Mouse (Mus musculus) left cerebral cortex, postnatal 14 days (tissue): ENCODE results near the gene Rhoq. TPM values are rescaled to one million over a fixed set of nuclear protein-coding genes. Genes with fewer than 3 reads are reported as not detected.

Experiments
- DNase-seq, 2 experiments: peaks; one replicate each; pipeline ENCODE4 v3.0.0; 2021 to 2022; ENCODE audit warnings: low spot score in 2 of 2, mixed read lengths in 1 of 2
- intact Hi-C: fragments of 180-260 bp; cut with DNase I; formaldehyde crosslinking; loops from one replicate; pipeline ENCODE4 v1.15.1; 2025
- total RNA-seq, 2 experiments: library from RNA; stranded (reverse); gene quantifications; 2 replicates each; pipeline ENCODE4 v1.2.3; 2021

The Rhoq gene
- total RNA-seq, 2 experiments from 2014 or later = 32.2 to 32.3 TPM

GRCm38 (mm10) chr17:86981205-86981604, 18.3 kb downstream of the Rhoq start:
- no peak for DNase-seq
- intact Hi-C loops = no loop called here

GRCm38 (mm10) chr17:86981701-86982100, 18.8 kb downstream of the Rhoq start:
- DNase-seq = no peak
- intact Hi-C loops = no loop called here

GRCm38 (mm10) chr17:86982497-86982896, 19.6 kb downstream of the Rhoq start:
- DNase-seq = no peak
- intact Hi-C loops = no loop called here

DNA sequence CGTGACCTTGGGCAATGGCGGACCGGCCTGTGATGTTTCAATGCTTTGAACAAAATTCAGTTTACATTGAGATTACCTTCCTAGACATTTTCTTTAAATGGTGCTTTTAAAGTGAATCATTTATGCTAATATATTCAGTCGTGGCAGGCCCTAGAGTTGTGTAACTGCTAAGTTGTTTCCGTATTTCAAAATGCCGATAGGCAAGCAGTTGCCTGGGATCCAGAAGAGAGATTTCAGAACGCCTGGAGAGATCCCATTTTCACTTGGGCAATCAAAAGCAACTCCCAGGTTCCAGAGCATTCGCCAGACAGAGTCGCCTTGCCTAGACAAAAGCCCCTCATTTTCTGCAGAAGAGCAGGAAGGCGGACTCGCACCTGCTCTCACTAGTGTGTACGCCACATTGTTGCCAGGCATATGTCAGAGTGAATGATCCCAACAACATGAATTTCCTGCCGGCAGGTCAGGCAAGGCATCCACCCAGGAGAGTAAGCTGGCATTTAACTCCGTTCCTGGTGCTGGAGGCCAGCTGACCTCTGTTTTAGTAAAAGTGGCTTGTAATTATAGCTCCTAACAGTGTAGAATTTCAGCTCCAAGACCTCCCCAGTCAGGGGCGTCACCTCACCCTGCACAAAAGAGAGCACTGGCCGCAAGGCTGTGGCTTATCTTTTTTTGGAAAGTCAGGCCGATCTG, 23.7 kb downstream of the Rhoq start:
- intact Hi-C loops = no loop called here
- DNase-seq = no peak

DNA sequence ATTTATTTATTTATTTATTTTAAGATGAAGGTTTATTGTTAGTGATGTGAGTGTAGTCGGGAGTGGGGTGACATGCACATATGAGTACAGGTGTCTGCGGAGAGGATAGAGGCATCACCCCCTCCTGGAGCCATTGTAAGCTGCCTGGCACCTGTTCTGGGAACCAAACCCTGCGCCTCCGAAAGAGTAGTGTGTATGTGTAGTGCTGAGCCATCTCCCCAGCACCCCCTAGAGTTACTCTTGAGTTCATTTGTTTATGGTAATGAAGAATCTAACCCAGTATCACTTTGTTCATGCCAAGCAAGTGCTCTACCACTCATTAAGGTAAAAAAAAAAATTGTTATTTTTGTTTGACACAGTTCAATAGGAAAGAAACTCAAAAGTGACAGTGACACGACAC, 25.3 kb downstream of the Rhoq start:
- no peak for DNase-seq
- intact Hi-C loops = no loop called here

DNA sequence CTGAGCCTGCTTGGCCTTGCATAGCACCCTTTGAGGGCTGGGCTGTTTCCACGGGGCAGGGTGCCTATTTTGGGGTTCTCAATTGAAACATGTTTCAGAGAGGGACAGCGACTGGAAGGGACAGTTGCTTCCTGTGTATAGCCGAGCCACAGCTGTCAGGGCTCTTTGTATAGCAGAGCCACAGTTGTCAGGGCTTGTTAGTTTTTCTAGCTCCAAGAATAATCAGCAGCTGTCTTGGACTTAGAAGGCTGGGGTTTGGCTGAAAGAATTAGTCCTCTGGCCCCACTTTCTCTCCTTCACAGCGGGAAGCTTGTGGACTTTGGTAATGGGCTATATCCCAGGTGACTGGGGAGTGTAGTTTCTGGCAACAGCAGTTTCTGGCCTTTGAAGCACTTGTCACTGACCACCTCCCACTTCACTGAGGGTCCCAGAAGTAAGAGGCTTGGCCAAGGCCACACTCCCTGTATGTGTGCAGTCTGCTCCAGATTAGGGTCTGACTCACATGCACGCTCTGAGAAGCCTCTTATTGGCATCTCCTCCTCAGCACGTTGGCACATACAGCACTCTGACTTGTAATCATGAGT, 25.8 kb downstream of the Rhoq start:
- no peak for DNase-seq
- intact Hi-C loops = no loop called here

DNA sequence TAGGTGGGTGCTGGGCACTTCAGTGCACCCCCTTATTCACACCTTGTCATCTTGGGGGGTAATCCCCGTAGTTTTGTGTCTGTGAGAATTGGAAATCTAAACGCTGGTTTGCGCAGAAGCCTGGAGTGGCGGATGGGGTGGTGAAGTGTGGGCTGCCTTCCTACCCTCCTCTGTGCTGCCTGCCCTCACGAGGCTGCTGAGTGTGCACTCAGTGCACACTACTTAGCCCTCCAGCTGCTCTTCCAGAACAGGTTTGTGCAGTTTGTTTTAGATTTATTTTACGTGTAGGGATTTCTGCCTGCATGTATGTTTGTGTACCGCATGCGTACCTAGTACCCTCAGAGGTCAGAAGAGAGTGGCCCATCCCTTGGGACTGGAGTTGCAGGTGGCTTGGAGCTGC, 28.4 kb downstream of the Rhoq start:
- no peak for DNase-seq
- intact Hi-C loops = no loop called here

DNA sequence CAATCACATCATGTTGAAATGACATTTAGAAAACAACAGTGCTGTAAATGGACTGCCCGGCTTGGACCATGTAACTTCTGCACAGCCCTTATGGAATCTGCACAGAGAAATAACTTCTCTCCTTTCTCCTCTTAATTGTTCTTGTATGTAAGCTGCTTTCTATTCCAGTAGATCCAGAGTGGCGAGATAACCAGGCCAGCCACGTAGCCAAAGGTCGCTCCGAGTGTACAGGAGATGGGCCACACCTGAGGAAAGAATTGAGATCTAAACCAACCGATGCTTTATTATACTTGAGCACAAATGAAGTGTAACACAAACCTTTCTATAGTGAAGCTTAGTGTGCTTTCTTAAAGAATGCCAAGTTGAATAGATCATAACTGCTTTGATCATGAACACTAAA, 34.4 kb downstream of the Rhoq start:
- intact Hi-C loops = no loop called here

DNA sequence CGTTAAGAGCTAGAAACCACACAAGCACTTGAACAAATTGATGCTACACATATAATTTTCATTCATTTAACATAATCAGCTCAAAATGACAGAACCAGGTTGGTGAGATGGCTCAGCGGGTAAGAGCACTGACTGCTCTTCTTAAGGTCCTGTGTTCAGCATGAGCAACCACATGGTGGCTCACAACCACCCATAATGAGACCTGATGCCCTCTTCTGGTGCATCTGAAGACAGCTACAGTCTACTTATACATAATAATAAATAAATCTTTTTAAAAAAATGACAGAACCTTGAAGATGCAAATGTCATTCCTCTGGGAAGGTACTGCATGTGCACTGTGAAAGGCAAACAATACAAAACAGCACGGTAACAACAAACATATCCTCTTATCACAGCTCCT, 46.1 kb downstream of the Rhoq start:
- intact Hi-C loops = no loop called here
- DNase-seq = no peak

More for the DNA sequence above, 34.4 kb downstream of the Rhoq start:
- no peak for DNase-seq

GRCm38 (mm10) chr17:87011301-87012019, 48.6 kb downstream of the Rhoq start:
- peak; percentile 74 to 90 for DNase-seq

GRCm38 (mm10) chr17:87019692-87020091, 56.8 kb downstream of the Rhoq start:
- intact Hi-C loops = loop anchor here (10.0 kb wide), 1 partner anchor 55 kb away; the partner anchor contains the start of gene Rhoq
- DNase-seq = no peak

More at GRCm38 (mm10) chr17:87011301-87012019, 48.6 kb downstream of the Rhoq start:
- intact Hi-C loops = no loop called here

DNA sequence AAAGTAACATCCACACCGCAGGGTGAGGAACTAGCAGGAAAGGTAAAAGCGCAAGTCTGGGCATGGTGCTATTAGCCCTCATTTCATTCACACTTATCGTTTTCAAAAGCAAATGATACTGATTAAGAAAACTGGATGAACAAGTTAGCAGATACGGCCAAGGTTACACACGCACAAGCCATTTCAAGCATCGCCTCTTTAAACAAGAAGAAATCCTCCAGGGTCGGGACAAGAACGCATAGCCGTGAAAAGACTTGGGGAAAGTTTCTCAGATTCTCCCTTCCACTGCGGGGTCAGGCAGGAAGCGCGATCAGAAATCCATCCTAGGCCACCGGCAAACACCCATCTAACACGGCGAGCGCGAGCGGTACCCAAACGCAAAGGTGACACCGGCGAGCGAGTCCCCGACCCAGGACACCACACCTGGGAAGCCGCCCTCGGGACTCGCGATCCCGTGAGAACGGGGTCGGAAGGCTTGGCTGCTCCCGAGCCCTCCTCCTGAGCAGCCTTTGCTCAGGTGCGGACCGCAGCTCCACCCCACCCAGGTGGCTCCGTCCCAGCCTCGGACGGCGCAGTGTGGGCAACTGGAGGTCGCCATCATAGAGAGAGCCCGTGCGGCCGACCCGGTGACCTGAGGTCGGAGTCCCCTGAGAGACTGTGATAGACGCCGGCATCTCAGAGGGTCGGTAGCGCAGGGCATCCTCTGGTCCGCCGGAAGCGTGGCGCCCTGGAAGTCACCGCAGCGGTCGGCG, 61.8 kb downstream of the Rhoq start:
- intact Hi-C loops = loop anchor here (10.0 kb wide), 1 partner anchor 60 kb away; the partner anchor contains the start of gene Rhoq
- DNase-seq = no peak

DNA sequence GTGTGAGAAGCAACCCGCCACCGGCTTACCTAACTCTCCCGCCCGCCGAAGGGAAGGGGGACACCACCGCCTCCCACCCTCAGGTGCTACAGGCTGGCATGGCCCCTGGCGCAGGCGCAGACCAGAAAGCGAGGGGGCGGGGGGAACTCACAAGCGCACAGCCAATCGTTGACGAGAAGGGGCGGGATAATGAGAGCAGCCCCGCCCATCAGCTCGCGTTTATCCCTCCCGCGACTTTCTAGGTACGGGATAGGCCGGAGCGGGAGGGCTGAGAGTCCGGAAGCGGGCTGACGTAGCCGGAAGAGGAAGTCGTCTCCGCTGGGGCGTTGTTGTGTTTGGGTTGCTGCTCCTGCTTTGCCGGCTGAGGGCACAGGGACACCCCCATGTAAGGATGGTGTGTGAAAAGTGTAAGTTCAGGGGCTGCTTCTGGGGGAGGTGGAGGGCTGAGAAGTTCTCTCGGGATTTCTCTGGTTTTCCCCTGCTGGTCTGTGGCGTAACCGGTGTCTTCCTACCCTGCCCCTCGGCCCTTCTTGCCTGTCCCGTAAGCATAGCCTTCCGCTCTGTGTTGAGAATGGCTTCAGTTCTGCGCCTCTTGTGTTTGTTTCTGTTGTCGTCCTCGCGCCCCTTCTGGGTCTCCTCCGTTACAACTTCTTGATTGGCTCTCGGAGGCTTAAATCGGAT, 62.5 kb downstream of the Rhoq start, which contains the start of the genes Pigf and Cript:
Gene Pigf, minus strand, starts transcription at position 138 of the 681 bp plus-strand sequence.
Gene Cript, plus strand, starts transcription at position 282 of the 681 bp plus-strand sequence.
- intact Hi-C loops = loop anchor here (10.0 kb wide), 1 partner anchor 61 kb away; the partner anchor contains the start of gene Rhoq

DNA sequence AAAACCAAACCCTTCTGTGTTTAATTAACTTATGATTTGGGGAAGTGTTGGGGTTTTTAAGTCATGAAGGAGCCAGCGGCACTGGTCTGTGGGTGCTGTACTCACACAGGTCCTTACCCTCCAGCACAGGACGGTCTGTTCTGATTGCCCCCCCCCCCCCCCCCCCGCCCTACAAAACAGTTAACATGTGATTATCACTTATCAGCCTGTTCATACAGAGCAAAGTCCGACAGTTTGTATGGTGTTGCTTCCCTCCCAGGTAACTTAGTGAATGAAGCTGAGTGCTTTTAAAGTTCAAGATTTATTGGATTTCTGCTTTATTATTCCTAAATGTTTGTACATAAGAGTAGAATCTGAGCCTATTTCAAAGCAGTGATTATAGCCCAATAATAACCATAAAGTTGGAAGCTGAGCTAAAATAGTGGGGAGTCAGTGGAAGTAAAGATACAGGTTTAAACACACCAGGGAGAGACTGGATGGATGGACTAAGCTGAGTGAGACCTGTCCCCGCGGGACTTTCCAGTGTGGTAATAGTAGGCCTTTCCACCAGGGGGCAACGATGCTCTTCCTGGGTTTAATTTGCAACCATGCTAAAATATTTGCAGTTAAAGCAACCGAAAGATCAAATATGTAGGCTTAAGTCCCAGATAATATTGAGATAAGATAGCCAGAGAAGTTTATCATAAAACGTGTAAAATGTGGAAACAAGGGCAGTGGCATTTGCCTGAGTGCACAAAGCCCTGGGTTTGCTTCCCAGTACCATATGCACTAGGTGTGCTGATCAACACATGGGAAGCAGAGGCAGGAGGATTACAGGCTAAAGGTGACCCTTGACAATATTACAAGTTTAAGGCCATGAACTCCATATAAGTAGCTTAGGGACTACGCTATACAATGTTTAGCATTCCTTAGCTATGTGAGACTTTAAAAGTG, 73.5 kb downstream of the Rhoq start:
- intact Hi-C loops = loop anchor here (2.0 kb wide), 1 partner anchor 212 kb away; no protein-coding TSS in a partner anchor
- DNase-seq = no peak

More for the DNA sequence above, 62.5 kb downstream of the Rhoq start, which contains the start of the genes Pigf and Cript:
- DNase-seq = peak; percentile 99

- intact Hi-C loops = no loop called here
- DNase-seq = peak; percentile 36 to 43
These were observed 75.6 kb downstream of the Rhoq start for GRCm38 (mm10) chr17:87038496-87038895.

GRCm38 (mm10) chr17:87041739-87042138, 78.9 kb downstream of the Rhoq start:
- intact Hi-C loops = loop anchor here (5.0 to 10.0 kb wide), 2 partner anchors 66 to 533 kb away; partner anchors contain the start of gene Socs5
- peak; percentile 60 to 67 for DNase-seq

GRCm38 (mm10) chr17:87044364-87044763, 81.5 kb downstream of the Rhoq start:
- intact Hi-C loops = loop anchor here (2.0 to 10.0 kb wide), 4 partner anchors 63 to 530 kb away; partner anchors contain the start of gene Socs5
- DNase-seq = peak; percentile 95 to 98
